Mouse (Mus musculus) embryonic facial prominence, embryonic 15.5 days (tissue): Measurements from ENCODE around the gene Zfp575. TPM values are rescaled to one million over a fixed set of nuclear protein-coding genes. Genes with fewer than 3 reads are reported as not detected.

Experiments used
- ATAC-seq: fragments of 200-750 bp; cut with Nextera tagmentation; 2 replicates; pipeline ENCODE4 v1.8.0; 2017; ENCODE audit warnings: low read depth, moderate TSS enrichment; ENCODE audit not compliant: insufficient number of reproducible peaks, low FRiP score, low TSS enrichment
- H3K27ac ChIP-seq: fragments of 300-500 bp; sonication (generic); replicated peaks from 2 replicates; pipeline ENCODE4 v1.5.1; 2015; ENCODE audit warnings: mild to moderate bottlenecking, inconsistent platforms
- H3K27me3 ChIP-seq: fragments of 300-500 bp; sonication (generic); 2 replicates; pipeline ENCODE4 v1.6.1; 2015; ENCODE audit warnings: inconsistent platforms
- H3K36me3 ChIP-seq: fragments of 300-500 bp; sonication (generic); 2 replicates; pipeline ENCODE4 v1.6.1; 2015; ENCODE audit warnings: mild to moderate bottlenecking, inconsistent platforms
- H3K4me1 ChIP-seq: fragments of 300-500 bp; sonication (generic); 2 replicates; pipeline ENCODE4 v1.6.1; 2015; ENCODE audit warnings: inconsistent platforms
- H3K4me2 ChIP-seq: fragments of 300-500 bp; sonication (generic); replicated peaks from 2 replicates; pipeline ENCODE4 v1.6.1; 2015; ENCODE audit warnings: mild to moderate bottlenecking, inconsistent platforms
- H3K4me3 ChIP-seq: fragments of 300-500 bp; sonication (generic); replicated peaks from 2 replicates; pipeline ENCODE4 v1.5.1; 2015; ENCODE audit warnings: mild to moderate bottlenecking, inconsistent platforms
- H3K9ac ChIP-seq: fragments of 300-500 bp; sonication (generic); 2 replicates; pipeline ENCODE4 v1.6.1; 2015; ENCODE audit warnings: inconsistent platforms
- H3K9me3 ChIP-seq: fragments of 300-500 bp; sonication (generic); replicated peaks from 2 replicates; pipeline ENCODE4 v1.6.1; 2016; ENCODE audit warnings: inconsistent platforms
- WGBS: fragments of 180-500 bp; shearing (Covaris S2); methylation state at CpG from one replicate; pipeline ENCODE4 v1.1.7; 2015; 5-methylcytosine and 5-hydroxymethylcytosine counted together
- polyA plus RNA-seq: library from polyadenylated mRNA; unstranded; fragments of >200 nt; fragmentation: Nextera tagmentation; extraction: Ambion mirVana; gene quantifications from 2 replicates; pipeline ENCODE4 v1.2.1, GENCODE M21; 2015

The Zfp575 gene
- polyA plus RNA-seq, 1 experiment from 2014 or later: 7.9 TPM

- Histone ChIP-seq H3K27me3 (no peaks in the 10 kb centered on the region), H3K9me3 (no peaks in the 10 kb centered on the region), H3K36me3 (peaks cover 38% of the 10 kb centered on the region), H3K4me2 (no peak overlapping the region), H3K9ac (no peak overlapping the region), H3K27ac (no peak overlapping the region), H3K4me3 (no peak overlapping the region), H3K4me1 (peaks cover 14% of the 10 kb centered on the region)
- ATAC-seq: no peak
- 80% methylated on average over 5 of the region's 5 CpGs for WGBS
Measured at GRCm38 (mm10) chr7:24537591-24537990, 49.9 kb downstream of the Zfp575 start.

DNA sequence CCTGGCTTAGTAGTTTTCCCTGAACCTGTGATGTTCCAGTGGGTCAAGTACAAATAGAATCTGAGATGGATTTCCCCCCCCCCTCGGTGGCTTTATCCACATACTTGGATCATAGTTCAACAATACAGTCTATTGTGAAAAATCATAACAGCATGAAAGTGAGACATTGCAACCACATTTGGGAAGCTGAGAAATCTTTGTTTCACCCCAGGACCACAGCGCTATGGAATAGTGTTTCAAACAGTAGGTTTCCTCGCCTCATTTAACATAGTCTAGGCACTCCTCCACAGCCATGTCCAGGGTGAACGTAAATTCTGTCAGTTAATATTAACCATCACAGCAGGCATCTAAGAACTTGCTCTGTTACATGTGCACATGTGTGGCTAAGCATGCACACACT is 50.4 kb downstream of the Zfp575 start:
- Histone ChIP-seq H3K9me3 (no peaks in the 10 kb centered on the region), H3K4me2 (no peak overlapping the region), H3K36me3 (peaks cover 38% of the 10 kb centered on the region), H3K4me1 (peaks cover 19% of the 10 kb centered on the region), H3K9ac (no peak overlapping the region), H3K27ac (no peak overlapping the region), H3K27me3 (no peaks in the 10 kb centered on the region), H3K4me3 (no peak overlapping the region)
- WGBS: 85% methylated on average over 4 of the region's 4 CpGs
- no peak for ATAC-seq

DNA sequence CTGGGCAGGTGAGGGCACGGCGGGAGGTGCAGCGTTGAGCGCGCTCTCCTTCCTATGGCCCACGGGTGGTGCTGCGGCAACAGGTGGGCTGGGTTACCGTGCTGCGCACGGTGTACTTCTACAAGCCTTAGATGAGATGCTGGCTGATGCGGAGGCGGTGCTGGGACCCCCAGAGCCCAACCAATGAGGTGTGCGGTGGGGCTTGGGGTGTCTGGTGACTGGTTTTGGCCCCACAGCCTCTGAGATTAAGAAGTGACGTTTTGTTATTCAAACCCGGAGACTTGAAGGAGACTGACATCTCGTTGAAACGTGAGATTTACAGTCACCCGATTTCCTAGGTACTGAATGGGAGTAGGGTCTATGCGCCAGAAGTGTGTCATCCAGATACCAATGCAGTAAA is 53.1 kb downstream of the Zfp575 start:
- no peak overlapping the region for H3K27ac ChIP-seq
- H3K9me3 ChIP-seq: no peaks in the 10 kb centered on the region
- H3K4me1 ChIP-seq: peaks cover 31% of the 10 kb centered on the region
- 45% methylated on average over 19 of the region's 19 CpGs for WGBS
- H3K4me2 ChIP-seq: no peak overlapping the region
- no peak overlapping the region for H3K9ac ChIP-seq
- peaks cover 38% of the 10 kb centered on the region for H3K36me3 ChIP-seq
- no peaks in the 10 kb centered on the region for H3K27me3 ChIP-seq
- ATAC-seq: no peak
- no peak overlapping the region for H3K4me3 ChIP-seq

Other genes starting within 250 kb of the Zfp575 start
- gene Lypd5, start 238.4 kb downstream of the Zfp575 start, polyA plus RNA-seq: 30.8 and 40.2 TPM in 2 replicates
- gene Kcnn4, start 217.4 kb downstream of the Zfp575 start, polyA plus RNA-seq: 3.1 and 4.0 TPM in 2 replicates
- 24.8 and 27.6 TPM in 2 replicates for gene Smg9, start 188.0 kb downstream of the Zfp575 start, polyA plus RNA-seq
- 0.21 TPM in 1 of 2 replicates, not detected in the other for gene Irgc1, start 135.3 kb downstream of the Zfp575 start, polyA plus RNA-seq
- gene Plaur, start 125.2 kb downstream of the Zfp575 start, polyA plus RNA-seq: 8.8 and 12.6 TPM in 2 replicates
- 7.5 and 8.0 TPM in 2 replicates for gene Cadm4, start 105.6 kb downstream of the Zfp575 start, polyA plus RNA-seq
- 65.9 and 69.2 TPM in 2 replicates for gene Zfp428, start 80.6 kb downstream of the Zfp575 start, polyA plus RNA-seq
- gene AC161166.1, start 75.2 kb downstream of the Zfp575 start, polyA plus RNA-seq: 0.62 and 0.72 TPM in 2 replicates
- gene Irgq, start 57.0 kb downstream of the Zfp575 start, polyA plus RNA-seq: 11.2 and 11.4 TPM in 2 replicates
- gene Pinlyp, start 41.5 kb downstream of the Zfp575 start, polyA plus RNA-seq: 9.4 and 16.4 TPM in 2 replicates
- gene Xrcc1, start 41.4 kb downstream of the Zfp575 start, polyA plus RNA-seq: 122 and 127 TPM in 2 replicates
- gene Ethe1, start 98 bp downstream of the Zfp575 start, polyA plus RNA-seq: 27.3 and 27.8 TPM in 2 replicates
- 1.1 and 1.4 TPM in 2 replicates for gene Phldb3, start 23.1 kb upstream of the Zfp575 start, polyA plus RNA-seq
- gene Lypd3, start 48.9 kb upstream of the Zfp575 start, polyA plus RNA-seq: 94.6 and 109 TPM in 2 replicates
- not detected in 2 replicates for gene Tex101, start 89.0 kb upstream of the Zfp575 start, polyA plus RNA-seq
- not detected in 2 replicates for gene BC049730, start 121.6 kb upstream of the Zfp575 start, polyA plus RNA-seq
- gene Gm4763, start 139.3 kb upstream of the Zfp575 start, polyA plus RNA-seq: not detected in 2 replicates
- gene Cd177, start 172.7 kb upstream of the Zfp575 start, polyA plus RNA-seq: 0.66 and 1.3 TPM in 2 replicates
- gene Ceacam10, start 189.6 kb upstream of the Zfp575 start, polyA plus RNA-seq: 0.35 TPM in 2 replicates